Mouse (Mus musculus) mature B cell (primary cell): ENCODE measurements around the gene Btbd9.
"Not testable (repeated sequence)": the region's sequence is repeated elsewhere in the genome, so short reads cannot be mapped to it uniquely, and the experiment has no call there.

Experiments
- in situ Hi-C: fragments of 300-500 bp; cut with MboI; formaldehyde crosslinking; loops from 2 replicates; pipeline ENCODE4 v1.14.3; 2019

Gene Btbd9

GRCm38 (mm10) chr17:30575941-30576773 is at the start of gene Btbd9:
Btbd9 (minus strand) TSS chr17:30576488.
- in situ Hi-C loops: no loop called here

GRCm38 (mm10) chr17:30624132-30624531 is 47.8 kb upstream of the Btbd9 start, which contains the start of gene Dnah8:
Dnah8 (plus strand) TSS chr17:30624354.
- in situ Hi-C loops: not testable (repeated sequence)

GRCm38 (mm10) chr17:30623200-30623599 is 46.9 kb upstream of the Btbd9 start:
- in situ Hi-C loops: no loop called here

GRCm38 (mm10) chr17:30621450-30621849 is 45.2 kb upstream of the Btbd9 start:
- in situ Hi-C loops: no loop called here

- in situ Hi-C loops: no loop called here
These were observed 44.3 kb upstream of the Btbd9 start for GRCm38 (mm10) chr17:30620548-30620947.

- in situ Hi-C loops: no loop called here
These were observed 42.9 kb upstream of the Btbd9 start for GRCm38 (mm10) chr17:30619153-30619552.

- in situ Hi-C loops: no loop called here
These were observed 42.0 kb upstream of the Btbd9 start for GRCm38 (mm10) chr17:30618136-30618891.

GRCm38 (mm10) chr17:30616203-30616602 is 39.9 kb upstream of the Btbd9 start:
- in situ Hi-C loops: no loop called here

- in situ Hi-C loops: no loop called here
These were observed 37.1 kb upstream of the Btbd9 start for GRCm38 (mm10) chr17:30613350-30613749.

GRCm38 (mm10) chr17:30612075-30612859 is 36.0 kb upstream of the Btbd9 start:
- in situ Hi-C loops: no loop called here

- in situ Hi-C loops: no loop called here
These were observed 35.2 kb upstream of the Btbd9 start for GRCm38 (mm10) chr17:30611221-30612074.

GRCm38 (mm10) chr17:30610739-30611138 is 34.5 kb upstream of the Btbd9 start:
- in situ Hi-C loops: no loop called here

GRCm38 (mm10) chr17:30609980-30610307 is 33.7 kb upstream of the Btbd9 start:
- in situ Hi-C loops: no loop called here

GRCm38 (mm10) chr17:30609305-30609979 is 33.2 kb upstream of the Btbd9 start:
- in situ Hi-C loops: no loop called here

- in situ Hi-C loops: no loop called here
These were observed 31.7 kb upstream of the Btbd9 start for GRCm38 (mm10) chr17:30607909-30608495.

- in situ Hi-C loops: no loop called here
These were observed 31.0 kb upstream of the Btbd9 start for GRCm38 (mm10) chr17:30607330-30607729.

- in situ Hi-C loops: no loop called here
These were observed 30.4 kb upstream of the Btbd9 start for GRCm38 (mm10) chr17:30606634-30607081.

- in situ Hi-C loops: no loop called here
These were observed 29.9 kb upstream of the Btbd9 start for GRCm38 (mm10) chr17:30606206-30606605.

- in situ Hi-C loops: no loop called here
These were observed 28.7 kb upstream of the Btbd9 start for GRCm38 (mm10) chr17:30605001-30605400.

GRCm38 (mm10) chr17:30604296-30604695 is 28.0 kb upstream of the Btbd9 start:
- in situ Hi-C loops: no loop called here
